ENCODE assay signal across 25 mouse cellular contexts in genomic region chr9:90618154-90618553, GRCm38 (mm10).
DNase-seq lines count a peak whose midpoint lies in the region; ATAC-seq lines count a peak whose summit lies in the region.
"Had no signal": no experiment of that assay in that cellular context is flagged by ENCODE, and none has a peak within 500 bp of the region (broad histone marks: within the 10 kb centered on the region; RNA-seq: fewer than 3 reads in every experiment).

No protein-coding gene starts in this region.

- no peaks in the 10 kb centered on the region for H3K9me3 ChIP-seq in hindbrain, embryonic 11.5 days (ENCODE audit: control insufficient read depth, low read length)
- H3K9me3 ChIP-seq in hindbrain, embryonic 12.5 days (replicated peaks): no peaks in the 10 kb centered on the region
- H3K9me3 ChIP-seq in midbrain, embryonic 12.5 days: no peaks in the 10 kb centered on the region
- H3K9me3 ChIP-seq in neural tube, embryonic 11.5 days (ENCODE audit: control insufficient read depth, low read length): no peaks in the 10 kb centered on the region
- no peaks in the 10 kb centered on the region for H3K9me3 ChIP-seq in heart, embryonic 11.5 days (replicated peaks; ENCODE audit: control insufficient read depth, low read length)
- H3K9me3 ChIP-seq: forebrain, embryonic 12.5 days; heart, embryonic 13.5 days; limb, embryonic 15.5 days had no signal

- H3K4me3 ChIP-seq in hindbrain, embryonic 11.5 days (ENCODE audit: low read depth, low read length): no peak overlapping the region
- no peak overlapping the region for H3K4me3 ChIP-seq in hindbrain, embryonic 12.5 days
- no peak overlapping the region for H3K4me3 ChIP-seq in midbrain, embryonic 12.5 days
- no peak overlapping the region for H3K4me3 ChIP-seq in neural tube, embryonic 11.5 days (ENCODE audit: low read depth, low read length)
- H3K4me3 ChIP-seq in heart, embryonic 11.5 days (ENCODE audit: low read depth, low read length): no peak overlapping the region
- H3K4me3 ChIP-seq: forebrain, embryonic 12.5 days; heart, embryonic 13.5 days; left cerebral cortex, adult 2 months; limb, embryonic 15.5 days; myocyte had no signal

- H3K4me2 ChIP-seq in hindbrain, embryonic 11.5 days (replicated peaks; ENCODE audit: low read depth, low read length): no peak overlapping the region
- no peak overlapping the region for H3K4me2 ChIP-seq in hindbrain, embryonic 12.5 days (replicated peaks)
- H3K4me2 ChIP-seq in midbrain, embryonic 12.5 days (replicated peaks): no peak overlapping the region
- no peak overlapping the region for H3K4me2 ChIP-seq in neural tube, embryonic 11.5 days (ENCODE audit: low read depth)
- H3K4me2 ChIP-seq in heart, embryonic 11.5 days: no peak overlapping the region
- H3K4me2 ChIP-seq: forebrain, embryonic 12.5 days; heart, embryonic 13.5 days; hindbrain, embryonic 14.5 days; limb, embryonic 15.5 days; lung, embryonic 14.5 days had no signal

- intact Hi-C loops in left cerebral cortex, postnatal 4 days (cut with DNase I): no loop called here

- no peak overlapping the region for H3K27ac ChIP-seq in hindbrain, embryonic 11.5 days (ENCODE audit: low read depth, low read length)
- no peak overlapping the region for H3K27ac ChIP-seq in hindbrain, embryonic 12.5 days
- H3K27ac ChIP-seq in midbrain, embryonic 12.5 days (replicated peaks): no peak overlapping the region
- no peak overlapping the region for H3K27ac ChIP-seq in neural tube, embryonic 11.5 days (ENCODE audit: low read depth, low read length)
- H3K27ac ChIP-seq in heart, embryonic 11.5 days (ENCODE audit: low read depth, low read length): no peak overlapping the region
- H3K27ac ChIP-seq: forebrain, embryonic 12.5 days; heart, embryonic 13.5 days; hindbrain, embryonic 14.5 days; left cerebral cortex, adult 2 months; limb, embryonic 15.5 days; liver, embryonic 14.5 days had no signal

- peak; percentile 29 for DNase-seq in embryo, embryonic 10 days (ENCODE audit: low spot score)
- no peak for DNase-seq in embryo, embryonic 9.5 days (ENCODE audit: extremely low spot score)
- peak; percentile 5 for DNase-seq in hindbrain, embryonic 11.5 days (ENCODE audit: low spot score)
- DNase-seq in neural tube, embryonic 11.5 days (ENCODE audit: low spot score): peak; percentile 20
- no peak for DNase-seq in left cerebral cortex, postnatal 4 days
- DNase-seq: adrenal gland, postnatal 25 days; cerebellum, adult 11 months; cerebellum, postnatal 14 days; gastrocnemius, postnatal 25 days; heart, adult 18-20 months; heart, postnatal 14 days; kidney, adult 8-10 months; kidney, postnatal 10 days; lung, embryonic 14.5 days; retina, postnatal 1 day had no signal

- no peaks in the 10 kb centered on the region for H3K4me1 ChIP-seq in hindbrain, embryonic 11.5 days (replicated peaks; ENCODE audit: control insufficient read depth, insufficient read depth, low read length)
- no peaks in the 10 kb centered on the region for H3K4me1 ChIP-seq in hindbrain, embryonic 12.5 days
- no peaks in the 10 kb centered on the region for H3K4me1 ChIP-seq in midbrain, embryonic 12.5 days
- no peaks in the 10 kb centered on the region for H3K4me1 ChIP-seq in neural tube, embryonic 11.5 days (ENCODE audit: control insufficient read depth, insufficient read depth, low read length)
- H3K4me1 ChIP-seq in heart, embryonic 11.5 days (ENCODE audit: control insufficient read depth, insufficient read depth, low read length): no peaks in the 10 kb centered on the region
- H3K4me1 ChIP-seq: forebrain, embryonic 12.5 days; heart, embryonic 13.5 days; limb, embryonic 15.5 days had no signal

- ATAC-seq in hindbrain, embryonic 11.5 days (ENCODE audit: low FRiP score): no peak
- no peak for ATAC-seq in hindbrain, embryonic 12.5 days (ENCODE audit: low FRiP score)
- ATAC-seq in midbrain, embryonic 12.5 days (ENCODE audit: low FRiP score, low read depth): peak; percentile 69
- no peak for ATAC-seq in neural tube, embryonic 11.5 days (ENCODE audit: insufficient read depth, low FRiP score, low TSS enrichment)
- no peak for ATAC-seq in heart, embryonic 11.5 days (replicated peaks; ENCODE audit: insufficient number of reproducible peaks, low FRiP score, low TSS enrichment)

- no peak overlapping the region for H3K9ac ChIP-seq in hindbrain, embryonic 11.5 days (ENCODE audit: low read depth, low read length)
- H3K9ac ChIP-seq in hindbrain, embryonic 12.5 days: no peak overlapping the region
- H3K9ac ChIP-seq in midbrain, embryonic 12.5 days (replicated peaks): no peak overlapping the region
- H3K9ac ChIP-seq in neural tube, embryonic 11.5 days (ENCODE audit: low read length): no peak overlapping the region
- H3K9ac ChIP-seq in heart, embryonic 11.5 days (ENCODE audit: low read depth, low read length): no peak overlapping the region
- H3K9ac ChIP-seq: forebrain, embryonic 12.5 days; heart, embryonic 13.5 days; hindbrain, embryonic 14.5 days; limb, embryonic 15.5 days; liver, embryonic 14.5 days; lung, embryonic 14.5 days had no signal

- H3K27me3 ChIP-seq in hindbrain, embryonic 11.5 days (ENCODE audit: control insufficient read depth, insufficient read depth, low read length): no peaks in the 10 kb centered on the region
- H3K27me3 ChIP-seq in hindbrain, embryonic 12.5 days: no peaks in the 10 kb centered on the region
- H3K27me3 ChIP-seq in midbrain, embryonic 12.5 days: no peaks in the 10 kb centered on the region
- no peaks in the 10 kb centered on the region for H3K27me3 ChIP-seq in neural tube, embryonic 11.5 days (ENCODE audit: control insufficient read depth, insufficient read depth, low read length)
- no peaks in the 10 kb centered on the region for H3K27me3 ChIP-seq in heart, embryonic 11.5 days (ENCODE audit: control insufficient read depth, insufficient read depth, low read length)
- H3K27me3 ChIP-seq: forebrain, embryonic 12.5 days; heart, embryonic 13.5 days; limb, embryonic 15.5 days had no signal

- 48% methylated on average over 7 of the region's 7 CpGs for WGBS in hindbrain, embryonic 11.5 days
- WGBS in hindbrain, embryonic 12.5 days: 59% methylated on average over 7 of the region's 7 CpGs
- 67% methylated on average over 7 of the region's 7 CpGs for WGBS in midbrain, embryonic 12.5 days
- 65% methylated on average over 7 of the region's 7 CpGs for WGBS in neural tube, embryonic 11.5 days
- 82% methylated on average over 7 of the region's 7 CpGs for WGBS in heart, embryonic 11.5 days (ENCODE audit: insufficient replicate concordance)

- H3K36me3 ChIP-seq in hindbrain, embryonic 11.5 days (ENCODE audit: control insufficient read depth, insufficient read depth, low read length): no peaks in the 10 kb centered on the region
- H3K36me3 ChIP-seq in hindbrain, embryonic 12.5 days: no peaks in the 10 kb centered on the region
- no peaks in the 10 kb centered on the region for H3K36me3 ChIP-seq in midbrain, embryonic 12.5 days
- no peaks in the 10 kb centered on the region for H3K36me3 ChIP-seq in neural tube, embryonic 11.5 days (ENCODE audit: control insufficient read depth, insufficient read depth, low read length)
- no peaks in the 10 kb centered on the region for H3K36me3 ChIP-seq in heart, embryonic 11.5 days (ENCODE audit: control insufficient read depth, insufficient read depth, low read length)
- H3K36me3 ChIP-seq: forebrain, embryonic 12.5 days; heart, embryonic 13.5 days; limb, embryonic 15.5 days had no signal

Comparison
In these comparisons a context has a peak if more than half of its experiments do, and no peak if none do; other contexts are left out.
1. DNase-seq: peak in embryo, embryonic 10 days (single experiment), hindbrain, embryonic 11.5 days (single experiment) and neural tube, embryonic 11.5 days (single experiment); none in embryo, embryonic 9.5 days (single experiment) and left cerebral cortex, postnatal 4 days (single experiment).